Mouse (Mus musculus) cortical plate, adult 2 months (tissue): ENCODE results near the gene Ninj2.

ENCODE experiments used
- CTCF ChIP-seq: fragments of 200-500 bp; IDR thresholded peaks from 2 replicates; pipeline ENCODE4 v1.5.1; 2011; ENCODE audit warnings: mild to moderate bottlenecking, control low read depth, low read length; ENCODE audit not compliant: insufficient read depth; ENCODE audit errors: extremely low read depth
- POLR2A ChIP-seq: fragments of 200-500 bp; IDR thresholded peaks from 2 replicates; pipeline ENCODE4 v1.6.1; 2011; ENCODE audit warnings: mild to moderate bottlenecking, low read length, control low read depth; ENCODE audit not compliant: insufficient read depth; ENCODE audit errors: extremely low read depth

- TF ChIP-seq CTCF (no peak), POLR2A (no peak)
Measured at GRCm38 (mm10) chr6:120099392-120099791, 6.2 kb downstream of the Ninj2 start.
